Mouse (Mus musculus): ENCODE measurements around the gene Armh1. TPM values are rescaled to one million over a fixed set of nuclear protein-coding genes. Genes with fewer than 3 reads are reported as not detected.
"Not testable (repeated sequence)": the region's sequence is repeated elsewhere in the genome, so short reads cannot be mapped to it uniquely, and the experiment has no call there.

The Armh1 gene
- polyA plus RNA-seq, 1 experiment from 2014 or later = 0.46 TPM

DNA sequence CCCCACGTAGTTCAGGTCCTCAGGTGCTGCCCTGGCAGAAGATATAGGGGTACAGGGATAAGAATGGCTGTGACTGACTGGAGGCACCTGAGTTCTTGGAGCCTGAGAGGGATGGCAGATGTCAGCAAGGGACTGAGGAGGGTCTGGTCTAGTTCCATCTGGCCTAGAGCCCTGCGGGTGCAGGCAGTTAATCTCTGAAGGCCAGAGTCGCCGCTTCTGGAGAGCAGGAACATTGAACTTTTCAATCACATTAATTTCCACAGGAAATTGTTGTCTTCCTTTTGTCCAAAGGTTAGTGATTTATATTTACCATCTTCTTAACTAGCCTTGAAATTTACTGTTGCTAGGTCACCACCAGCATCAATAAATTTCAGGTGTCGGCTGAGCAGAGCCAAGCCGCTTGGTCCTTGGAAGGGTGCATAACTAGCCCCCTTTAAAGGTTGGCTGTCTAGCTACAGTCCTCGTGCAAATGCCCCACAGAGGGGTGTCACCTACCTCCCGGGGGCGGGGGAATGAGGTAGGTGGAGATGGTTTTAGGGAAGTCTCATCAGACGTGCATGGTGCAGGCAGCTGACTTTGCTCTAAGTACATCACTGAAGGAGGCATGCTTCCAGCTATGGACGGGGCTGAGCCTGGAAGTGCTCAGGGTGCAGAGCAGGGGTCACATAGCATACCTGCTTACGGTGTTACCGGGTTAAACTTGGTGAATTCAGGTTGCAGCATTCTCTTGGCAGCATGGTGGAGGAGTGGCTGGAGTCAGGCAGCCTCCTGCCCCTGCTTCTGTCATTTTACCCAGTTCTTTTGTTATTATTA lies 10.4 kb upstream of the Armh1 start:
- Histone ChIP-seq H3K27ac (no peak overlapping the region), H3K36me3 (no peaks in the 10 kb centered on the region), H3K4me1 (no peaks in the 10 kb centered on the region), H3K4me3 (replicated peaks) (no peak overlapping the region), H3K9ac (no peak overlapping the region), H3K9me3 (no peaks in the 10 kb centered on the region), H3K27me3 (replicated peaks) (no peaks in the 10 kb centered on the region), H3K4me2 (no peak overlapping the region)
- WGBS = 49% methylated on average over 13 of the region's 13 CpGs
- ATAC-seq (ENCODE audit: insufficient read depth, low FRiP score, low read depth) = no peak; the same call in 1 of the 2 replicates

DNA sequence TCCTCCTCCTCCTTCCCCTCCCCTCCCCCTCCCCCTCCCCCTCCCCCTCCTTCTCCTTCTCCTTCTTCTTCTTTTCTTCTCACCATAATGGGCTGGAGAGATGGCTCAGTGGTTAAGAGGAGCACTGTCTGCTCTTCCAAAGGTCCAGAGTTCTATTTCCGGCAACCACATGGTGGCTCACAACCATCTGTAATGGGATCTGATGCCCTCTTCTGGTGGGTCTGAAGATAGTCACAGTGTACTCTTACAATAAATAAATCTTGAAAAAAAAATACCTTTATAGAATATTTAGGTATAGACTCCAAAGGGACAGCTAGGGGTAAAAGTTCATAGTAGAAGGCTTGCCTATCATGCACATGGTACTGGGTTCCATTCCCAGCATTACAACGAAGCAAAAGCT lies 9.3 kb upstream of the Armh1 start:
- ATAC-seq (ENCODE audit: insufficient read depth, low FRiP score, low read depth) = no peak
- H3K4me1 ChIP-seq = no peaks in the 10 kb centered on the region
- H3K27ac ChIP-seq = no peak overlapping the region
- H3K4me2 ChIP-seq = no peak overlapping the region
- H3K27me3 ChIP-seq (replicated peaks) = no peaks in the 10 kb centered on the region
- WGBS = 75% methylated on average over 2 of the region's 2 CpGs
- no peak overlapping the region for H3K9ac ChIP-seq
- no peaks in the 10 kb centered on the region for H3K9me3 ChIP-seq
- no peak overlapping the region for H3K4me3 ChIP-seq (replicated peaks)
- H3K36me3 ChIP-seq = no peaks in the 10 kb centered on the region

DNA sequence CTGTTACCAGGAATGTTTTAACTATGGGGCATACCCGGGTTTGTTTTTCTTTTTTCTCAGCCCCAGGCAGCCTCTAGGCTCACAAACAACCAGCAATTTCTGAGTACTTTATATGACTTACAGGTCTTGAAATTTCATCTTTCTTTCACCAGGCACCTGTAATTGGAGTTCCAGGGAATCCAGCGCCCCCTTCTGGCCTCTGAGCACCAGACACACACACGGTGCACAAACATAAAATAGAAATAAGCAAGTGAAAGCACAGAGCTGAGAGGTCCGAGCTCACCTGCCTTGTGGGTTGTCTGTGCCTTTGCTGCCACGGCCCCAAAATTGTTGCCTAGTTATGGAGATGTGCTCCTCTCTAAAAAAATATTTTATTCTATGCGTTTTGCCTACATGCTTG lies 8.0 kb upstream of the Armh1 start:
- not testable (repeated sequence) for H3K9me3 ChIP-seq; H3K27me3 ChIP-seq (replicated peaks); H3K4me1 ChIP-seq; H3K4me2 ChIP-seq; H3K4me3 ChIP-seq (replicated peaks); H3K36me3 ChIP-seq; ATAC-seq (ENCODE audit: insufficient read depth, low FRiP score, low read depth); H3K9ac ChIP-seq; H3K27ac ChIP-seq
- WGBS = 74% methylated on average over 6 of the region's 6 CpGs

DNA sequence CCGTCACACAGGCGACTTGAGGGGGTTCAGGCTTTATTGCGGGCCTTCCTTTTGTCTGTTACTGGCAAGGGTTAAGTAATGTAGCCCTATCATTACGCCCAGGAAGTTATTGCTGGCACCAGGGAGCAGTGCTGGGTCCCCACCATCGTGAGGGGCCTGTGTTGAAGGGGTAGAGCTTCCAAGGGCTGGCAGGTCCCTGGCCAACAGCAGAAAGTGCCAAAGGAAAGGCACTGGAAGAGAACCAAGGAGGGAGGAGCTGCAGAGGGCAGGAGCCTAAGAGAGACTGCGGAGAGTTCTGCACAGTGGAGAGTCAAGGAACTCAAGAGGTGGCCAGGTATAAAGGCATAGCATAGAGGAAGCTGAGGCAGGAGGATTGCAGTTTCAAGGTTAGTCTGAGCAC lies 2.7 kb upstream of the Armh1 start:
- WGBS = 60% methylated on average over 6 of the region's 6 CpGs
- Histone ChIP-seq H3K27me3 (replicated peaks) (no peaks in the 10 kb centered on the region), H3K9ac (no peak overlapping the region), H3K4me3 (replicated peaks) (no peak overlapping the region), H3K9me3 (no peaks in the 10 kb centered on the region), H3K4me1 (peaks cover 22% of the 10 kb centered on the region), H3K27ac (no peak overlapping the region), H3K4me2 (no peak overlapping the region), H3K36me3 (no peaks in the 10 kb centered on the region)
- no peak for ATAC-seq (ENCODE audit: insufficient read depth, low FRiP score, low read depth)

DNA sequence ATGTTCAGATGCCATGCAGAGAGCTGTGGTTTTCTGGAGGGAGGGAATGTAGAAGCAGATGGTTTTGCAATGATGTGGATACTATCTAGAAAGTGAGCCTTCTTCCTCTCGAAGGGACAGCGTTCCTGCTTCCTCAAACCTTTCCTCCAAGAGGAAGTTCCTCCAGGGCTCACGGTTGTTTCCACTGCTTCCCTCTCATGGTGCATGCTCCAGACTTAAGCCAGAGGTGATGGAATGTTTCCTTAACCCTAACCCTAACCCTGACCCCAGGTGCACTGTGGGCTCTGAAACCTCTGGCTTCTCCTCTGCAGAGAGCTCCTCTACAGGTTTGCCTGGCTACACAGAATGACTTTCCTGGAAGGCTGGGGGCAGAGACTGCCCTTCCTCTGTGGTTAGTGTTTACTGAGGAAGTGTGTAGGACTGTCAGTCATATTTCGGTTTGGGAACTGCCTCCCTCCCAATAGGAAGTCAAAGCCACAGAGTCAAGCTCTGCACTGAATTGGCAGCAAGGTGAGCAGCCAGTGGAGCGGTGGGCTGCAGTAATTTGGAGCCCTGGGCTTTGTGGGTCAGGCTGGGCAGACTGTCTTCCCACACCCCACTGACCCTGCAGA lies 2.2 kb upstream of the Armh1 start:
- H3K27ac ChIP-seq = no peak overlapping the region
- H3K4me2 ChIP-seq = no peak overlapping the region
- H3K27me3 ChIP-seq (replicated peaks) = no peaks in the 10 kb centered on the region
- no peak overlapping the region for H3K4me3 ChIP-seq (replicated peaks)
- no peaks in the 10 kb centered on the region for H3K9me3 ChIP-seq
- WGBS = 57% methylated on average over 5 of the region's 5 CpGs
- no peak for ATAC-seq (ENCODE audit: insufficient read depth, low FRiP score, low read depth)
- peaks cover 22% of the 10 kb centered on the region for H3K4me1 ChIP-seq
- no peaks in the 10 kb centered on the region for H3K36me3 ChIP-seq
- no peak overlapping the region for H3K9ac ChIP-seq

DNA sequence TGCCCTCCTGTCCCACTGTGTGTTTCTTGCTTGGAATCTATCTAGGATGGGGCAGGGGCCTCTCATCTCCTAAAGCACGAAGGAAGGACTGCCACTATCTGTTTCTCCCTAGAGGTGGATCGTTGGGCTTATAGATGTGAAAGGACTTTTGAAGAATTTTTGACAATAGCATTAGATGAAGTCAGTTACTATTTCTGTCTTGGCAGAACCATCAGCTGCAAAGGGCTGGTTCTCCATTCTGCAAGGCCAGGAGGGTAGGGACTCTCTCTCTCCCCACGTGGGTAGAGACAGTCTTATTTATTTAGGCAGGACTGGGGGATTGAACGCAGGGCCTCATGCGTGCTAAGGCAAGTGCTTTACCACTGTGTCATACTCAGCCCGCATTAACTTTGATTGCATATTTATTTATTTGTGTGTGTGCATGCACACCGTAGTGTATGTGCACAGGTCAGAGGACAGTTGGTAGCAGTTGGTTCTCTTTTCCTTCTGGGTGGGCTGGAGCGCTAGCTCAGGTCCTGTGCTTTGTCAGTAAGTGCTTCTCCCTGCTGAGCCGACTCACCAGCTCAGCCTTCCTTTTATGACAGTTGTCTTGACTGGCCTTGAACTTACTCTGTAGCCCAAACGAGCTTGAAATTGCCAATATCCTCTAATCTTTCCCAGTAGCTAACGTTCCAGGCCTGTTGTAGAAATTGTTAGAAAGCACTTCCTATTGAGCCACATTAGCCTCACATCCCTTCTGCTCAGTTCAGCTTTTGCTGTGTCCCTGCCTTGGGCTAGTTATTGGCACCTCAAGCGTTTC lies 1.5 kb upstream of the Armh1 start:
- Histone ChIP-seq H3K9me3 (no peaks in the 10 kb centered on the region), H3K36me3 (no peaks in the 10 kb centered on the region), H3K27me3 (replicated peaks) (no peaks in the 10 kb centered on the region), H3K27ac (no peak overlapping the region), H3K4me2 (0 out of 2 replicates have a peak overlapping the region, but pooled peaks have one; percentile 75), H3K9ac (no peak overlapping the region), H3K4me1 (peaks cover 22% of the 10 kb centered on the region), H3K4me3 (replicated peaks) (no peak overlapping the region)
- ATAC-seq (ENCODE audit: insufficient read depth, low FRiP score, low read depth) = no peak
- 51% methylated on average over 12 of the region's 12 CpGs for WGBS

DNA sequence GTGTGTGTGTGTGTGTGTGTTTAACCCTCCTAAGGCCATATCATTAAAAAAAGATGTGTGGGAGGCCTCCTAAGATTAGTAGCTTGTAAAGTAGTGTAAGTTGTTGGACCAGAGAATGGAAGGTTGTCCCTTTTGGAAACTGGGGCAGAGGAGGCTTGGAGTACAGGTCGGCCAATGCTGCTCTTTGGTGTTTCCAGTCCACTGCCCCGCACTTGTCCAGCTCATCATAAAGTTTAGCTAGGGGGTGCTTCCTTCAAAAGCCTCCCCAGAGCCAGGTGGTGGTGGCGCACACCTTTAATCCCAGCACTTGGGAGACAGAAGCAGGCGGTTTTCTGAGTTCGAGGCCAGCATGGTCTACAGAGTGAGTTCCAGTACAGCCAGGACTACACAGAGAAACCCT lies 830 bp upstream of the Armh1 start:
- no peak for ATAC-seq (ENCODE audit: insufficient read depth, low FRiP score, low read depth)
- H3K4me3 ChIP-seq (replicated peaks) = peak overlapping the region; percentile 77; the same call in 1 of the 2 replicates
- peaks cover 22% of the 10 kb centered on the region for H3K4me1 ChIP-seq
- H3K27me3 ChIP-seq (replicated peaks) = no peaks in the 10 kb centered on the region
- 84% methylated on average over 5 of the region's 5 CpGs for WGBS
- H3K36me3 ChIP-seq = no peaks in the 10 kb centered on the region
- H3K4me2 ChIP-seq = peak overlapping the region; percentile 75
- H3K9me3 ChIP-seq = no peaks in the 10 kb centered on the region
- no peak overlapping the region for H3K9ac ChIP-seq
- peak overlapping the region; percentile 63; the same call in 1 of the 2 replicates for H3K27ac ChIP-seq

DNA sequence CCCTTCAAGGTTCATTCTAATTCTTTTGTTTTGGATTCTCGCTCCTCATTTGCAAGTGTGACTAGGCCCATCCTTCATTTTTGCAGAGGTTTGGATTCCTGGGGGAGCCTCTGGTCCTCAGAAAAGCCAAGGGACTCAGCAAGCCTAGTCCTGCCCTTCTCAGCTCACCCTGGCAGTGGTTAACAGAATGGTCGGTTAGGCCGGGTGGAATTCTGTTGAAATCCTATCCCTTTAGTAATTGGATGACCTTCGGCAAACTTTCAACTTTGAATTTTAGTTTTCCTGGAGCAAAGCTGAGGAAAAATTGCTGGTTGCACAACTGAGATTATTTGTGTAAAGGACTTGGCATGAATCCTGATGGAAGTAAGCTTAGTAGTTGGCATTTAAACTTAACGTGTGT lies 426 bp upstream of the Armh1 start:
- ATAC-seq (ENCODE audit: insufficient read depth, low FRiP score, low read depth) = no peak
- Histone ChIP-seq H3K27ac (peak overlapping the region; percentile 90), H3K9ac (no peak overlapping the region; the same call in 1 of the 2 replicates), H3K27me3 (replicated peaks) (no peaks in the 10 kb centered on the region), H3K4me2 (peak overlapping the region; percentile 75), H3K4me3 (replicated peaks) (peak overlapping the region; percentile 77), H3K36me3 (no peaks in the 10 kb centered on the region), H3K4me1 (peaks cover 22% of the 10 kb centered on the region), H3K9me3 (no peaks in the 10 kb centered on the region)
- WGBS = 16% methylated on average over 5 of the region's 5 CpGs

DNA sequence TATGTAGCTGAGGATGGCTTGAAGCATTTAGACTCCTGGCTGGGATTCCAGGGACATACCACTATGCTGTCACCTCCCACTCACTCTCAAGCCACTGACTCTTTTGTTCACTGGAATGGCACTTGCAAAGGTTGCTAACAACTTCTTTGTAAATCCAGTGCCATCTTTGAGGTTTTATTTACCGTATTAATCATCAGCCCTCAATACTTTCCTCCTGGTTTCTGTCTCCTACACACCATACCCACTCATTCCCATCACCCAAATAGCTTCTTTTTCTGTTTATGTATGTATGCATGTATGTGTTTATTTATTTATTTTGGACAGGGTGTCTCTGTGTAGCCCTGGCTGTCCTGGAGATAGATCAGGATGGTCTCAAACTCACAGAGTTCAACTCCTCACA lies 943 bp downstream of the Armh1 start:
- H3K9me3 ChIP-seq = no peaks in the 10 kb centered on the region
- ATAC-seq (ENCODE audit: insufficient read depth, low FRiP score, low read depth) = no peak
- H3K36me3 ChIP-seq = no peaks in the 10 kb centered on the region
- H3K27me3 ChIP-seq (replicated peaks) = no peaks in the 10 kb centered on the region
- H3K4me3 ChIP-seq (replicated peaks) = peak overlapping the region; percentile 77; the same call in 1 of the 2 replicates
- 86% methylated on average over 1 of the region's 1 CpGs for WGBS
- H3K9ac ChIP-seq = no peak overlapping the region
- H3K4me2 ChIP-seq = peak overlapping the region; percentile 75
- peaks cover 22% of the 10 kb centered on the region for H3K4me1 ChIP-seq
- H3K27ac ChIP-seq = no peak overlapping the region

DNA sequence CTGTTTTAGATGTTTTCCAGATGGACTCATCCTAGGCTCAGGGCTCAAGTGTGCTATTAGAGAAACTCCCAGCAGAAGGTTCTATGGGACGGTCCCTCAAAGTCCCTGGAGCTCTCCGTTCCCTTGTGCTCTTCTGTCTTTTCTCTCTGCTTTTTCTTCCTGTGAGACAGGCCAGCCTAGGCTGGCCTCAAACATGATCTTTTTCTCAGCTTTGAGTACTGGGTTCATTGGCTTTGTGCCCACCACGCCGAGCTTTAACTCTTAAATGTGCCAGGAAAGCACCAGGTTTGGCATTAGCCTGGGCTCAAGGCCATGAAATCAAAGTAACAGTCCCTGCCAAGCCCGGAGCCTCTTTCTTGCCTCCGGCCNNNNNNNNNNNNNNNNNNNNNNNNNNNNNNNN lies 11.1 kb downstream of the Armh1 start:
- no peak overlapping the region for H3K9ac ChIP-seq
- H3K27me3 ChIP-seq (replicated peaks) = no peaks in the 10 kb centered on the region
- WGBS = 70% methylated on average over 6 of the region's 6 CpGs
- ATAC-seq (ENCODE audit: insufficient read depth, low FRiP score, low read depth) = no peak
- peaks cover 7% of the 10 kb centered on the region; the same call in 1 of the 2 replicates for H3K4me1 ChIP-seq
- H3K4me2 ChIP-seq = no peak overlapping the region
- H3K9me3 ChIP-seq = no peaks in the 10 kb centered on the region
- no peaks in the 10 kb centered on the region for H3K36me3 ChIP-seq
- H3K27ac ChIP-seq = no peak overlapping the region
- H3K4me3 ChIP-seq (replicated peaks) = no peak overlapping the region

DNA sequence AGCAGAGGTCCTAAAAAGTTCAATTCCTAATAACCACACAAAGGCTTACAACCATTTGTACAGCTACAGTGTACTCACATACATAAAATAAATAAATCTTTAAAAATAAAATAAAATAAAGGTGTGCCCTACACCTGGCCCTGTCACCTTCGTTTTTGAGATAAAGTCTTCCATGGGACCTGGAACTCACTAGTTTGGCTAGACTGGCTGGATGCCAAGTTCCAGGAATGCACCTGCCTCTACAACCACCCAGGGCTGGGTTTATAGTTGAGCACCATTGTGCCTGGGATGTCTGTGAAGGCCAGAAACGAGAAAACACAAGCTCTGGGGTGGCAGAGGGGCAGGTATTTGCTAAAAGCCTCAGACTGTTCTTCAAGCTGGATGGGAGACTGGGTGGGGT lies 12.8 kb downstream of the Armh1 start:
- no peak overlapping the region for H3K4me2 ChIP-seq
- no peak overlapping the region for H3K4me3 ChIP-seq (replicated peaks)
- H3K9ac ChIP-seq = no peak overlapping the region
- H3K27me3 ChIP-seq (replicated peaks) = no peaks in the 10 kb centered on the region
- ATAC-seq (ENCODE audit: insufficient read depth, low FRiP score, low read depth) = 0 out of 2 replicates have a peak, but pooled peaks have one; percentile 50
- peak overlapping the region; percentile 61 for H3K27ac ChIP-seq
- no peaks in the 10 kb centered on the region for H3K36me3 ChIP-seq
- H3K9me3 ChIP-seq = no peaks in the 10 kb centered on the region
- H3K4me1 ChIP-seq = peaks cover 7% of the 10 kb centered on the region; the same call in 1 of the 2 replicates
- 36% methylated on average over 2 of the region's 2 CpGs for WGBS

DNA sequence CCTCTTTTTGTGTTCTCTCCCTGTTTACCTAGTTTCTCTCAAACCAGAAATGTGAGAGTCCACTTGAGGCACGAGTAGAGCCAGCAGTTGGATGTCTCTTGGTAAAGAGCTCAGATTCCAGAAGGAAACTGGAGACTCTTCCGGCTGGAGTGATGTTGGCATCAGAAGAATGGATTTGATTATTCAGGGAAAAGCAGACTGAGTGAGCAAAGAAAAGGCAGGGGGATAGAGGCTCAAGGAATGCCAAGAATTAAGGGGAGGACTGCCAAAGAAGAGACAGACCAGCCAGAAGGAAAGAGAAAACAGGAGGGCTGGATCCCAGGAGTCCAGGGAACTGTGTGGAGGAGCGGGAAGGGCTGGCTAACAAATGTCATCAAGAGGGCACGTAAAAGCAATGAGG lies 16.1 kb downstream of the Armh1 start:
- ATAC-seq (ENCODE audit: insufficient read depth, low FRiP score, low read depth) = no peak
- peaks cover 7% of the 10 kb centered on the region; the same call in 1 of the 2 replicates for H3K4me1 ChIP-seq
- H3K27me3 ChIP-seq (replicated peaks) = no peaks in the 10 kb centered on the region
- H3K9ac ChIP-seq = no peak overlapping the region
- no peak overlapping the region for H3K4me3 ChIP-seq (replicated peaks)
- H3K4me2 ChIP-seq = no peak overlapping the region
- H3K27ac ChIP-seq = no peak overlapping the region
- WGBS = 43% methylated on average over 4 of the region's 4 CpGs
- no peaks in the 10 kb centered on the region for H3K36me3 ChIP-seq
- H3K9me3 ChIP-seq = no peaks in the 10 kb centered on the region
